Comparison of ENCODE assay signal across 9 mouse cellular contexts in the genomic region with DNA sequence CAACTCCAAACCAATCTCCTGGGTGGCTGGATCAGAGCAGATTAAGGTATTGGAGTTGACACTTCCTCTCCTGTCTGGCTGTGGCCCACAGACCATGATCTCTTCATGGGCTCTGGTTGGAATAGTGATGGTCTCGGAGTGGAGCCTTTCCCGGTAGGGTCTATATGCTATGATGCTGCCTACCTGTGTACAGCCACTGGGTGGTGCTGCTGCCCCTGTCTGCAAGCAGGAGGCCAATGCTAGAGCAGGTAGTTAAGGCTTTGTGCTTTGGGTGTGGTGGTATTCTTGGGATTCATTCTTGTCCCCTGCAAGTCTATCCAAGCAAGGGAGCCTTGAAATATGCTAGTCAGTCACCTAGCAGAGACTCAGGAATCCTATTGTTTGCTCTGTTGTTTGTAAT. TPM values are rescaled to one million over a fixed set of nuclear protein-coding genes. Genes with fewer than 3 reads are reported as not detected.
A peak's percentile ranks its signal among the peaks of the same experiment; 100 is the strongest.
DNase-seq lines count a peak whose midpoint lies in the region; ATAC-seq and TF ChIP-seq lines count a peak whose summit lies in the region.
"Had no signal": no experiment of that assay in that cellular context is flagged by ENCODE, and none has a peak within 500 bp of the region (broad histone marks: within the 10 kb centered on the region; RNA-seq: fewer than 3 reads in every experiment).

No protein-coding gene starts in this region.

- H3K9ac ChIP-seq in midbrain, postnatal 0 days (replicated peaks; ENCODE audit: low read length, poor library complexity, severe bottlenecking), result no peak overlapping the region
- no peak overlapping the region for H3K9ac ChIP-seq in midbrain, embryonic 13.5 days (replicated peaks)
- no peak overlapping the region for H3K9ac ChIP-seq in embryonic facial prominence, embryonic 14.5 days (ENCODE audit: low read depth, low read length)
- no peak overlapping the region for H3K9ac ChIP-seq in kidney, embryonic 15.5 days
- no peak overlapping the region for H3K9ac ChIP-seq in liver, embryonic 13.5 days
- H3K9ac ChIP-seq in neural tube, embryonic 15.5 days (replicated peaks), result no peak overlapping the region
- H3K9ac ChIP-seq: embryonic facial prominence, embryonic 13.5 days had no signal

- peak; percentile 69 for TF ChIP-seq CTCF in midbrain, postnatal 0 days (IDR thresholded peaks at IDR 0.05)

- WGBS in midbrain, postnatal 0 days, result 52% methylated on average over 2 of the region's 2 CpGs
- 43% methylated on average over 2 of the region's 2 CpGs for WGBS in midbrain, embryonic 13.5 days
- 27% methylated on average over 2 of the region's 2 CpGs for WGBS in embryonic facial prominence, embryonic 14.5 days
- 29% methylated on average over 2 of the region's 2 CpGs for WGBS in kidney, embryonic 15.5 days
- WGBS in liver, embryonic 13.5 days (ENCODE audit: insufficient replicate concordance), result 31% methylated on average over 2 of the region's 2 CpGs
- 39% methylated on average over 2 of the region's 2 CpGs for WGBS in neural tube, embryonic 15.5 days

- H3K36me3 ChIP-seq in midbrain, postnatal 0 days (ENCODE audit: insufficient read depth, low read length), result no peaks in the 10 kb centered on the region
- no peaks in the 10 kb centered on the region for H3K36me3 ChIP-seq in midbrain, embryonic 13.5 days
- H3K36me3 ChIP-seq in embryonic facial prominence, embryonic 14.5 days (ENCODE audit: control insufficient read depth, insufficient read depth, low read length), result no peaks in the 10 kb centered on the region
- H3K36me3 ChIP-seq in kidney, embryonic 15.5 days, result no peaks in the 10 kb centered on the region
- no peaks in the 10 kb centered on the region for H3K36me3 ChIP-seq in liver, embryonic 13.5 days
- H3K36me3 ChIP-seq in neural tube, embryonic 15.5 days, result no peaks in the 10 kb centered on the region
- H3K36me3 ChIP-seq: embryonic facial prominence, embryonic 13.5 days had no signal

- no peak overlapping the region for H3K4me3 ChIP-seq in midbrain, postnatal 0 days (ENCODE audit: low read depth, low read length)
- no peak overlapping the region for H3K4me3 ChIP-seq in midbrain, embryonic 13.5 days (replicated peaks)
- H3K4me3 ChIP-seq in embryonic facial prominence, embryonic 14.5 days (ENCODE audit: low read depth, low read length), result no peak overlapping the region
- no peak overlapping the region for H3K4me3 ChIP-seq in kidney, embryonic 15.5 days (replicated peaks)
- H3K4me3 ChIP-seq in liver, embryonic 13.5 days (replicated peaks), result no peak overlapping the region
- no peak overlapping the region for H3K4me3 ChIP-seq in neural tube, embryonic 15.5 days (replicated peaks)
- H3K4me3 ChIP-seq: embryonic facial prominence, embryonic 13.5 days had no signal

- no peak for ATAC-seq in midbrain, postnatal 0 days (ENCODE audit: low FRiP score)
- no peak for ATAC-seq in midbrain, embryonic 13.5 days
- 0 out of 2 replicates have a peak, but pooled peaks have one; percentile 55 for ATAC-seq in embryonic facial prominence, embryonic 14.5 days (ENCODE audit: low read depth)
- ATAC-seq in kidney, embryonic 15.5 days (replicated peaks; ENCODE audit: low FRiP score), result 0 out of 2 replicates have a peak, but pooled peaks have one; percentile 62
- ATAC-seq in liver, embryonic 13.5 days (ENCODE audit: low read depth), result no peak
- ATAC-seq in neural tube, embryonic 15.5 days (ENCODE audit: low FRiP score), result no peak

- no peaks in the 10 kb centered on the region for H3K4me1 ChIP-seq in midbrain, postnatal 0 days (ENCODE audit: insufficient read depth, low read length)
- H3K4me1 ChIP-seq in midbrain, embryonic 13.5 days (replicated peaks), result no peaks in the 10 kb centered on the region
- H3K4me1 ChIP-seq in embryonic facial prominence, embryonic 14.5 days (ENCODE audit: control insufficient read depth, insufficient read depth, low read length), result no peaks in the 10 kb centered on the region
- H3K4me1 ChIP-seq in kidney, embryonic 15.5 days, result no peaks in the 10 kb centered on the region
- no peaks in the 10 kb centered on the region for H3K4me1 ChIP-seq in liver, embryonic 13.5 days (replicated peaks)
- no peaks in the 10 kb centered on the region for H3K4me1 ChIP-seq in neural tube, embryonic 15.5 days
- H3K4me1 ChIP-seq: embryonic facial prominence, embryonic 13.5 days had no signal

- no peak overlapping the region for H3K4me2 ChIP-seq in midbrain, postnatal 0 days (ENCODE audit: low read depth, low read length, poor library complexity, severe bottlenecking)
- no peak overlapping the region for H3K4me2 ChIP-seq in midbrain, embryonic 13.5 days (replicated peaks)
- no peak overlapping the region for H3K4me2 ChIP-seq in embryonic facial prominence, embryonic 14.5 days (ENCODE audit: low read depth, low read length)
- no peak overlapping the region for H3K4me2 ChIP-seq in kidney, embryonic 15.5 days
- no peak overlapping the region for H3K4me2 ChIP-seq in liver, embryonic 13.5 days
- no peak overlapping the region for H3K4me2 ChIP-seq in neural tube, embryonic 15.5 days
- H3K4me2 ChIP-seq: embryonic facial prominence, embryonic 13.5 days had no signal

- no peak overlapping the region for H3K27ac ChIP-seq in midbrain, postnatal 0 days (ENCODE audit: low read depth, low read length)
- no peak overlapping the region for H3K27ac ChIP-seq in midbrain, embryonic 13.5 days
- H3K27ac ChIP-seq in embryonic facial prominence, embryonic 14.5 days (replicated peaks; ENCODE audit: low read depth, low read length), result no peak overlapping the region
- no peak overlapping the region for H3K27ac ChIP-seq in kidney, embryonic 15.5 days
- no peak overlapping the region for H3K27ac ChIP-seq in liver, embryonic 13.5 days
- H3K27ac ChIP-seq in neural tube, embryonic 15.5 days (replicated peaks), result no peak overlapping the region
- H3K27ac ChIP-seq: embryonic facial prominence, embryonic 13.5 days had no signal

- H3K27me3 ChIP-seq in midbrain, postnatal 0 days (ENCODE audit: insufficient read depth, low read length), result no peaks in the 10 kb centered on the region
- no peaks in the 10 kb centered on the region for H3K27me3 ChIP-seq in midbrain, embryonic 13.5 days
- H3K27me3 ChIP-seq in embryonic facial prominence, embryonic 14.5 days (replicated peaks; ENCODE audit: control insufficient read depth, insufficient read depth, low read length), result no peaks in the 10 kb centered on the region
- H3K27me3 ChIP-seq in kidney, embryonic 15.5 days, result no peaks in the 10 kb centered on the region
- H3K27me3 ChIP-seq in liver, embryonic 13.5 days, result no peaks in the 10 kb centered on the region
- H3K27me3 ChIP-seq in neural tube, embryonic 15.5 days (replicated peaks), result no peaks in the 10 kb centered on the region
- H3K27me3 ChIP-seq: embryonic facial prominence, embryonic 13.5 days had no signal

- DNase-seq in midbrain, postnatal 0 days (ENCODE audit: low spot score), result no peak
- DNase-seq in adrenal gland, adult 2 months, result peak; percentile 32
- peak; percentile 64 for DNase-seq in embryonic facial prominence, embryonic 14.5 days (ENCODE audit: low spot score)
- peak; percentile 16 for DNase-seq in liver, embryonic 13.5 days
- DNase-seq in right cerebral cortex, postnatal 25 days, result peak; percentile 40

- no peaks in the 10 kb centered on the region for H3K9me3 ChIP-seq in midbrain, postnatal 0 days (ENCODE audit: low read length)
- H3K9me3 ChIP-seq in midbrain, embryonic 13.5 days, result no peaks in the 10 kb centered on the region
- H3K9me3 ChIP-seq in embryonic facial prominence, embryonic 14.5 days (ENCODE audit: control insufficient read depth, low read length), result no peaks in the 10 kb centered on the region
- no peaks in the 10 kb centered on the region for H3K9me3 ChIP-seq in kidney, embryonic 15.5 days (replicated peaks)
- no peaks in the 10 kb centered on the region for H3K9me3 ChIP-seq in liver, embryonic 13.5 days (replicated peaks)
- no peaks in the 10 kb centered on the region for H3K9me3 ChIP-seq in neural tube, embryonic 15.5 days (replicated peaks)
- H3K9me3 ChIP-seq: embryonic facial prominence, embryonic 13.5 days had no signal

RNA-seq across cellular contexts. Expression of gene Lamb3, which starts 0.7 kb away (rescaled TPM):
- total RNA-seq in midbrain, postnatal 0 days (2014; rRNA removed), result 0.66 and 0.82 TPM in 2 replicates
- polyA plus RNA-seq in midbrain, postnatal 0 days (2015; fragmentation: Nextera tagmentation; extraction: Ambion mirVana), result 1.1 and 1.4 TPM in 2 replicates
- polyA plus RNA-seq in midbrain, embryonic 13.5 days (2015; fragmentation: Nextera tagmentation; extraction: Ambion mirVana), result 0.58 and 0.62 TPM in 2 replicates
- 1 to 10 TPM in 1 of 2 experiments, under 1 TPM in 1; 0.69 to 2.3 TPM for total RNA-seq in adrenal gland, adult 2 months (2021)
- 0.30 and 0.31 TPM in 2 replicates for polyA plus RNA-seq in adrenal gland, adult 2 months (2012; rRNA removed)
- 8.5 and 9.3 TPM in 2 replicates for polyA plus RNA-seq in embryonic facial prominence, embryonic 14.5 days (2014; fragmentation: Nextera tagmentation; extraction: Ambion mirVana)
- 1.2 and 1.6 TPM in 2 replicates for polyA plus RNA-seq in kidney, embryonic 15.5 days (2015; fragmentation: Nextera tagmentation; extraction: Ambion mirVana)
- 0.21 and 0.25 TPM in 2 replicates for polyA plus RNA-seq in liver, embryonic 13.5 days (2015; fragmentation: Nextera tagmentation; extraction: Ambion mirVana)
- 0.59 and 3.8 TPM in 2 replicates for polyA plus RNA-seq in neural tube, embryonic 15.5 days (2015; fragmentation: Nextera tagmentation; extraction: Ambion mirVana)

RNA-seq across cellular contexts. Expression of gene Traf3ip3, which starts 6.7 kb away (rescaled TPM):
- total RNA-seq in midbrain, postnatal 0 days (2014; rRNA removed), result 2.4 and 2.7 TPM in 2 replicates
- polyA plus RNA-seq in midbrain, postnatal 0 days (2015; fragmentation: Nextera tagmentation; extraction: Ambion mirVana), result 1.3 and 1.9 TPM in 2 replicates
- 1.1 and 1.2 TPM in 2 replicates for polyA plus RNA-seq in midbrain, embryonic 13.5 days (2015; fragmentation: Nextera tagmentation; extraction: Ambion mirVana)
- total RNA-seq in adrenal gland, adult 2 months (2021), result 1 to 10 TPM; 1.1 to 3.3 TPM
- 0.15 and 0.75 TPM in 2 replicates for polyA plus RNA-seq in adrenal gland, adult 2 months (2012; rRNA removed)
- polyA plus RNA-seq in embryonic facial prominence, embryonic 14.5 days (2014; fragmentation: Nextera tagmentation; extraction: Ambion mirVana), result 34.7 and 39.3 TPM in 2 replicates
- polyA plus RNA-seq in kidney, embryonic 15.5 days (2015; fragmentation: Nextera tagmentation; extraction: Ambion mirVana), result 3.5 and 4.3 TPM in 2 replicates
- polyA plus RNA-seq in liver, embryonic 13.5 days (2015; fragmentation: Nextera tagmentation; extraction: Ambion mirVana), result 7.1 and 7.3 TPM in 2 replicates
- polyA plus RNA-seq in neural tube, embryonic 15.5 days (2015; fragmentation: Nextera tagmentation; extraction: Ambion mirVana), result 3.8 and 15.9 TPM in 2 replicates

RNA-seq across cellular contexts. Expression of gene A130010J15Rik, which starts 40.3 kb away (rescaled TPM):
- total RNA-seq in midbrain, postnatal 0 days (2014; rRNA removed), result 10.5 and 19.5 TPM in 2 replicates
- polyA plus RNA-seq in midbrain, postnatal 0 days (2015; fragmentation: Nextera tagmentation; extraction: Ambion mirVana), result 10.0 and 10.1 TPM in 2 replicates
- polyA plus RNA-seq in midbrain, embryonic 13.5 days (2015; fragmentation: Nextera tagmentation; extraction: Ambion mirVana), result 14.2 and 15.4 TPM in 2 replicates
- total RNA-seq in adrenal gland, adult 2 months (2021), result 1 to 10 TPM; 1.4 to 3.2 TPM
- 1.8 and 2.1 TPM in 2 replicates for polyA plus RNA-seq in adrenal gland, adult 2 months (2012; rRNA removed)
- polyA plus RNA-seq in embryonic facial prominence, embryonic 14.5 days (2014; fragmentation: Nextera tagmentation; extraction: Ambion mirVana), result 12.3 and 16.0 TPM in 2 replicates
- polyA plus RNA-seq in kidney, embryonic 15.5 days (2015; fragmentation: Nextera tagmentation; extraction: Ambion mirVana), result 14.2 and 16.3 TPM in 2 replicates
- 5.5 and 6.2 TPM in 2 replicates for polyA plus RNA-seq in liver, embryonic 13.5 days (2015; fragmentation: Nextera tagmentation; extraction: Ambion mirVana)
- polyA plus RNA-seq in neural tube, embryonic 15.5 days (2015; fragmentation: Nextera tagmentation; extraction: Ambion mirVana), result 9.7 and 11.8 TPM in 2 replicates

RNA-seq across cellular contexts. Expression of gene Irf6, which starts 55.3 kb away (rescaled TPM):
- 0.71 and 1.2 TPM in 2 replicates for total RNA-seq in midbrain, postnatal 0 days (2014; rRNA removed)
- 0.77 and 0.94 TPM in 2 replicates for polyA plus RNA-seq in midbrain, postnatal 0 days (2015; fragmentation: Nextera tagmentation; extraction: Ambion mirVana)
- polyA plus RNA-seq in midbrain, embryonic 13.5 days (2015; fragmentation: Nextera tagmentation; extraction: Ambion mirVana), result 0.62 and 0.74 TPM in 2 replicates
- under 1 TPM; 0.31 to 0.49 TPM for total RNA-seq in adrenal gland, adult 2 months (2021)
- polyA plus RNA-seq in adrenal gland, adult 2 months (2012; rRNA removed), result 0.09 and 0.51 TPM in 2 replicates
- 33.9 and 41.6 TPM in 2 replicates for polyA plus RNA-seq in embryonic facial prominence, embryonic 14.5 days (2014; fragmentation: Nextera tagmentation; extraction: Ambion mirVana)
- 13.3 and 14.0 TPM in 2 replicates for polyA plus RNA-seq in kidney, embryonic 15.5 days (2015; fragmentation: Nextera tagmentation; extraction: Ambion mirVana)
- polyA plus RNA-seq in liver, embryonic 13.5 days (2015; fragmentation: Nextera tagmentation; extraction: Ambion mirVana), result 1.8 and 2.5 TPM in 2 replicates
- polyA plus RNA-seq in neural tube, embryonic 15.5 days (2015; fragmentation: Nextera tagmentation; extraction: Ambion mirVana), result 0.70 and 6.3 TPM in 2 replicates

RNA-seq across cellular contexts. Expression of gene Hsd11b1, which starts 55.7 kb away (rescaled TPM):
- 2.7 and 3.0 TPM in 2 replicates for total RNA-seq in midbrain, postnatal 0 days (2014; rRNA removed)
- polyA plus RNA-seq in midbrain, postnatal 0 days (2015; fragmentation: Nextera tagmentation; extraction: Ambion mirVana), result 2.8 and 3.4 TPM in 2 replicates
- polyA plus RNA-seq in midbrain, embryonic 13.5 days (2015; fragmentation: Nextera tagmentation; extraction: Ambion mirVana), result not detected in 2 replicates
- 100 to 1,000 TPM; 114 to 135 TPM for total RNA-seq in adrenal gland, adult 2 months (2021)
- 56.4 and 56.8 TPM in 2 replicates for polyA plus RNA-seq in adrenal gland, adult 2 months (2012; rRNA removed)
- 2.5 and 2.8 TPM in 2 replicates for polyA plus RNA-seq in embryonic facial prominence, embryonic 14.5 days (2014; fragmentation: Nextera tagmentation; extraction: Ambion mirVana)
- polyA plus RNA-seq in kidney, embryonic 15.5 days (2015; fragmentation: Nextera tagmentation; extraction: Ambion mirVana), result 1.5 TPM in 2 replicates
- polyA plus RNA-seq in liver, embryonic 13.5 days (2015; fragmentation: Nextera tagmentation; extraction: Ambion mirVana), result 2.0 and 2.1 TPM in 2 replicates
- 0.36 and 2.8 TPM in 2 replicates for polyA plus RNA-seq in neural tube, embryonic 15.5 days (2015; fragmentation: Nextera tagmentation; extraction: Ambion mirVana)

Comparison
In these comparisons a context has a peak if more than half of its experiments do, and no peak if none do; other contexts are left out.
1. ATAC-seq: peak in embryonic facial prominence, embryonic 14.5 days (single experiment) and kidney, embryonic 15.5 days (single experiment); none in midbrain, postnatal 0 days (single experiment), midbrain, embryonic 13.5 days (single experiment), liver, embryonic 13.5 days (single experiment) and neural tube, embryonic 15.5 days (single experiment).